Mouse (Mus musculus) left cerebral cortex, adult 8-10 months (tissue): ENCODE data around the gene Rbbp6. TPM values are rescaled to one million over a fixed set of nuclear protein-coding genes. Genes with fewer than 3 reads are reported as not detected.

Source experiments
- DNase-seq, 2 experiments: peaks; one replicate each; pipeline ENCODE4 v3.0.0; 2022; ENCODE audit warnings: low spot score in 2 of 2
- total RNA-seq, 4 experiments: library from RNA; stranded (reverse); gene quantifications; 2 replicates each; pipeline ENCODE4 v1.2.4; 2022

The Rbbp6 gene
- total RNA-seq, 4 experiments from 2014 or later = 60.1 to 72.3 (median 69.7) TPM

GRCm38 (mm10) chr7:122970864-122971420, 5.5 kb downstream of the Rbbp6 start:
- DNase-seq = no peak

- no peak for DNase-seq
Observed at GRCm38 (mm10) chr7:122972006-122972689, 6.7 kb downstream of the Rbbp6 start.

- no peak for DNase-seq
Observed at GRCm38 (mm10) chr7:122979514-122979913, 14.0 kb downstream of the Rbbp6 start.

- no peak for DNase-seq
Observed at GRCm38 (mm10) chr7:122998189-122998588, 32.7 kb downstream of the Rbbp6 start.

- no peak for DNase-seq
Observed at GRCm38 (mm10) chr7:122999871-123000396, 34.4 kb downstream of the Rbbp6 start.

GRCm38 (mm10) chr7:123000796-123001195, 35.3 kb downstream of the Rbbp6 start:
- DNase-seq = no peak

GRCm38 (mm10) chr7:123001341-123002027, 36.0 kb downstream of the Rbbp6 start:
- no peak for DNase-seq

- DNase-seq = no peak
Observed at GRCm38 (mm10) chr7:123002028-123002410, 36.5 kb downstream of the Rbbp6 start.

GRCm38 (mm10) chr7:123003207-123003606, 37.7 kb downstream of the Rbbp6 start:
- no peak for DNase-seq

- DNase-seq = no peak
Observed at GRCm38 (mm10) chr7:123004442-123004841, 39.0 kb downstream of the Rbbp6 start.

GRCm38 (mm10) chr7:123006251-123006650, 40.8 kb downstream of the Rbbp6 start:
- DNase-seq = no peak

- no peak for DNase-seq
Observed at GRCm38 (mm10) chr7:123007743-123008142, 42.3 kb downstream of the Rbbp6 start.

GRCm38 (mm10) chr7:123013466-123013865, 48.0 kb downstream of the Rbbp6 start:
- no peak for DNase-seq

GRCm38 (mm10) chr7:123014729-123015128, 49.2 kb downstream of the Rbbp6 start:
- DNase-seq = no peak

GRCm38 (mm10) chr7:123017627-123018026, 52.1 kb downstream of the Rbbp6 start:
- DNase-seq = no peak

GRCm38 (mm10) chr7:123025123-123025522, 59.6 kb downstream of the Rbbp6 start:
- DNase-seq = no peak

- DNase-seq = no peak
Observed at GRCm38 (mm10) chr7:123030295-123030694, 64.8 kb downstream of the Rbbp6 start.

- DNase-seq = peak; percentile 38 to 76
Observed at GRCm38 (mm10) chr7:123030709-123031181, 65.3 kb downstream of the Rbbp6 start.

- DNase-seq = peak; percentile 46 to 47
Observed at GRCm38 (mm10) chr7:123031211-123031743, 65.8 kb downstream of the Rbbp6 start.

- peak in 1 of 2 experiments; percentile 52 for DNase-seq
Observed at GRCm38 (mm10) chr7:123035314-123035713, 69.8 kb downstream of the Rbbp6 start.

GRCm38 (mm10) chr7:123039302-123039701, 73.8 kb downstream of the Rbbp6 start:
- no peak for DNase-seq

GRCm38 (mm10) chr7:123045146-123045545, 79.7 kb downstream of the Rbbp6 start:
- DNase-seq = no peak
